Mouse (Mus musculus) MEL (cell line): ENCODE measurements around the gene Fam222a.

Source experiments
- CTCF ChIP-seq, 3 experiments: IDR thresholded peaks in 2 of 3; conservative IDR thresholded peaks in 1 of 3; 2 replicates each; pipeline ENCODE4 v1.5.1; 2011 to 2012; ENCODE audit warnings: low read length in 3 of 3, low read depth in 2 of 3, mild to moderate bottlenecking in 2 of 3, improper control_type of control experiment in 1 of 3, inconsistent platforms in 1 of 3, mixed read lengths in 1 of 3, moderate library complexity in 1 of 3; ENCODE audit not compliant: control insufficient read depth in 1 of 3, insufficient read depth in 1 of 3, poor library complexity in 1 of 3, severe bottlenecking in 1 of 3
- EP300 ChIP-seq, 2 experiments: IDR thresholded peaks; 2 replicates each; pipeline ENCODE4 v1.6.1; 2011; ENCODE audit warnings: improper control_type of control experiment in 2 of 2, low read length in 2 of 2, low read depth in 1 of 2, mild to moderate bottlenecking in 1 of 2
- MAFK ChIP-seq: IDR thresholded peaks from 2 replicates; pipeline ENCODE4 v1.6.1; 2011; ENCODE audit warnings: low read depth, mild to moderate bottlenecking, low read length, improper control_type of control experiment, borderline replicate concordance
- MYC ChIP-seq: IDR thresholded peaks from 2 replicates; pipeline ENCODE4 v1.6.1; 2011; ENCODE audit warnings: low read depth, mild to moderate bottlenecking, low read length, improper control_type of control experiment, moderate library complexity
- TAL1 ChIP-seq: IDR thresholded peaks from 2 replicates; pipeline ENCODE4 v1.6.1; 2012; ENCODE audit warnings: mild to moderate bottlenecking, inconsistent platforms, low read length, moderate library complexity, mixed read lengths
- UBTF ChIP-seq: IDR thresholded peaks from 2 replicates; pipeline ENCODE4 v1.6.1; 2012; ENCODE audit warnings: low read depth, mild to moderate bottlenecking, inconsistent platforms, low read length, improper control_type of control experiment, moderate library complexity, borderline replicate concordance; ENCODE audit not compliant: insufficient read depth
- ZC3H11A ChIP-seq: IDR thresholded peaks from 2 replicates; pipeline ENCODE4 v1.6.1; 2012; ENCODE audit warnings: low read depth, mild to moderate bottlenecking, inconsistent platforms, low read length, improper control_type of control experiment

DNA sequence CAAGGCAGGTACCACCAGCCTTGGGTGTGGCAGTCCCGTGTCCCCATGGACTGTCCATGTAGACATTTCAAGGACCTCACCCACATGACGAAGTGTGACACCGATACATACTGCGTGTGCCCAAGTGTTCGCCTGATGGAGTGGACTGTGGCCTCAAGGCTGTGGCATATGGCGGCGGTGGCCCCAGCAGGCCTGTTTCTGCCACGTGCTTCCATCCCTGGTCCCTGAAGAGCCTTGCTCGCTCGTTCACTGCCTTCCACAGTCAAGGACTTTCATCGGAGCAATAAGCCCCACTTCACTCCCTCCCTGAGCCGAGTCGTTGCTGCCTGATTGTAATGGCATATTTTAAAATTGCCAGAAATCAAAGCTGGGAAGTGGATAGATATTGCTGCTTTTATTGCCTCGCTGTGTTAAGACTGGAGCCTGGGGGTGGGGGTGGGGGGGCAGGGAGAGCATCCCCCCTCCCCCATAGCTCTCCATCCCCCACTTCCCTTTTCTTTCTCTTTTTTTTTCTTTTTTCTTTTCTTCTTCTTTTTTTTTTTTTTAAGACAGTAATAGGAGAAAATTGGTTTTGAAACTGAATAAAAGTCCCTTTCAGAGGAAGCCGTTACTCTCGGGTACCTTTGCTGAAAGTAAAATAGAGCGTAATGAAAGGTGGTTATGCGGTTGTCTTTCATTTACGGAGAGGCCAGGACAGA, 24.8 kb downstream of the Fam222a start:
- TF ChIP-seq CTCF (IDR thresholded peaks at IDR 0.05 in 2 of 3, conservative IDR thresholded peaks at IDR 0.05 in 1 of 3; ENCODE audit: control insufficient read depth in 1 of 3, insufficient read depth in 1 of 3, low read depth in 2 of 3, low read length in 3 of 3, poor library complexity in 1 of 3, severe bottlenecking in 1 of 3) (no peak), EP300 (IDR thresholded peaks at IDR 0.05; ENCODE audit: low read depth in 1 of 2, low read length in 2 of 2) (no peak), MAFK (no peak), ZC3H11A (no peak), UBTF (no peak), TAL1 (no peak), MYC (no peak)
